Comparison of ENCODE assay signal across 9 mouse cellular contexts in the genomic region with DNA sequence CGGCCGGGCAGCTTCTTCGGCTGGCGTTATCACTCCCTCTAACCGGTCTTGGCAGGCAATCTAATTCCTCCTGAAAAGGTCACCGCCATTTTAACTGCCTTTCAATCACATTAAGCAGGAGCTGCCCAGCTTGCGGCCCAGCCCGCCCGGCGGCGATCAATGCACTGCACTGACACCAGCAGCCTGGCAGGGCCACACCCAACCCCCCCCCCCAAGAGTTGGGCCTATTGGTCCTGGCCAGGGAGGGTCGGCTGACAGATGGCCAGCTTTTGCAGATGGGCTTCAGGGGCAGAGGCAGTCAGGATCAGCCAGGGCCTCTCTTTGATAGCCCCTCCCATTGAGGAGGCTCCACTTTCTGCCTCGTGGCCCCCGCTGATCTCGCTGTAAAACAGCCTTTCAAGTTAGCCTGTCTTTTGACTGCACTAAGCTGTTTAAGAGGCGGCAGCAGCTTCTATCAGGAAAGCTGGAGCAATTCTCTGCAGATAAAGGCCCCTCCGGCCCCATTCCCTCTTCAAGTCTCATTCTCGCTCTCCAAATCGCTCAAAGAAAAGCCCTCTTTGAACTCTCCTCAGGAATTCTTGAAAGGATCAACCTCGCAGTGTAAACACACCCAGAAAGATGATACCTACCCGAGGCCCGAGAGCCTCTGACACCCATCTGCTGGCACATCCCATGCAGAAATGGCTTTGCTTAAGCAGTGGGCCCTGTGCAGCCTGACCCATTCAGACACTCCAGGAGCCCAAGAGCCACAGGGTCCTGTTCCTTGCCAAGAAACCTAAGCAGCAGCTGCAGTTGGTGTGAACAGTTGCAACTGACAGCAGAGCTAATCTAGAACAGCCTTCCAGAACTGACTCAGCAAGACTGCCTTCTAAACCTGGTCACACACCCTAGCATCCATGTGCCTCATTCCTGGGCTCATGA. TPM values are rescaled to one million over a fixed set of nuclear protein-coding genes. Genes with fewer than 3 reads are reported as not detected.
DNase-seq lines count a peak whose midpoint lies in the region; ATAC-seq and TF ChIP-seq lines count a peak whose summit lies in the region.
"Had no signal": no experiment of that assay in that cellular context is flagged by ENCODE, and none has a peak within 500 bp of the region (broad histone marks: within the 10 kb centered on the region; RNA-seq: fewer than 3 reads in every experiment).

No protein-coding gene starts in this region.

- ATAC-seq in liver, embryonic 13.5 days (ENCODE audit: low read depth), result no peak
- no peak for ATAC-seq in liver, postnatal 0 days
- peak; percentile 78 for ATAC-seq in forebrain, embryonic 11.5 days (replicated peaks; ENCODE audit: low FRiP score)
- ATAC-seq in limb, embryonic 15.5 days (ENCODE audit: insufficient number of reproducible peaks, low FRiP score, low TSS enrichment, low read depth), result no peak
- peak; percentile 33; the same call in 1 of the 2 replicates for ATAC-seq in stomach, postnatal 0 days (ENCODE audit: low FRiP score, low TSS enrichment)
- ATAC-seq in cerebellum, adult (ENCODE audit: insufficient number of reproducible peaks, low FRiP score, low TSS enrichment), result no peak
- no peak for ATAC-seq in activated CD4-positive, CD25-positive, alpha-beta regulatory T cell, adult 4 months

- H3K4me1 ChIP-seq in liver, embryonic 13.5 days (replicated peaks), result peaks cover 38% of the 10 kb centered on the region
- H3K4me1 ChIP-seq in liver, postnatal 0 days (ENCODE audit: insufficient read depth), result peaks cover 8% of the 10 kb centered on the region
- peaks cover 30% of the 10 kb centered on the region for H3K4me1 ChIP-seq in forebrain, embryonic 11.5 days (replicated peaks; ENCODE audit: control insufficient read depth, insufficient read depth, low read length)
- peaks cover 52% of the 10 kb centered on the region for H3K4me1 ChIP-seq in limb, embryonic 15.5 days
- no peaks in the 10 kb centered on the region for H3K4me1 ChIP-seq in stomach, postnatal 0 days (replicated peaks; ENCODE audit: control insufficient read depth, insufficient read depth)

- no peaks in the 10 kb centered on the region for H3K9me3 ChIP-seq in liver, embryonic 13.5 days (replicated peaks)
- no peaks in the 10 kb centered on the region for H3K9me3 ChIP-seq in liver, postnatal 0 days (ENCODE audit: low read length)
- no peaks in the 10 kb centered on the region for H3K9me3 ChIP-seq in forebrain, embryonic 11.5 days (ENCODE audit: control insufficient read depth, low read length)
- no peaks in the 10 kb centered on the region for H3K9me3 ChIP-seq in limb, embryonic 15.5 days
- no peaks in the 10 kb centered on the region for H3K9me3 ChIP-seq in stomach, postnatal 0 days (ENCODE audit: control insufficient read depth, low read length)

- H3K4me2 ChIP-seq in liver, embryonic 13.5 days, result no peak overlapping the region
- H3K4me2 ChIP-seq in liver, postnatal 0 days (ENCODE audit: low read depth, low read length), result no peak overlapping the region
- no peak overlapping the region for H3K4me2 ChIP-seq in forebrain, embryonic 11.5 days (ENCODE audit: low read depth, low read length, severe bottlenecking)
- no peak overlapping the region for H3K4me2 ChIP-seq in limb, embryonic 15.5 days
- no peak overlapping the region for H3K4me2 ChIP-seq in stomach, postnatal 0 days (replicated peaks; ENCODE audit: low read depth)

- peaks cover 94% of the 10 kb centered on the region for H3K36me3 ChIP-seq in liver, embryonic 13.5 days
- peaks cover 47% of the 10 kb centered on the region for H3K36me3 ChIP-seq in liver, postnatal 0 days (replicated peaks; ENCODE audit: insufficient read depth, low read length)
- peaks cover 9% of the 10 kb centered on the region; the same call in 1 of the 2 replicates for H3K36me3 ChIP-seq in forebrain, embryonic 11.5 days (ENCODE audit: control insufficient read depth, insufficient read depth, low read length)
- H3K36me3 ChIP-seq in limb, embryonic 15.5 days, result peaks cover 83% of the 10 kb centered on the region
- H3K36me3 ChIP-seq in stomach, postnatal 0 days (ENCODE audit: control insufficient read depth, insufficient read depth, low read length), result peaks cover 17% of the 10 kb centered on the region; the same call in 1 of the 2 replicates

- 0 out of 2 replicates have a peak overlapping the region, but pooled peaks have one; percentile 7 for H3K9ac ChIP-seq in liver, embryonic 13.5 days
- H3K9ac ChIP-seq in liver, postnatal 0 days (replicated peaks), result no peak overlapping the region
- H3K9ac ChIP-seq in forebrain, embryonic 11.5 days (ENCODE audit: low read length), result peak overlapping the region; percentile 41
- H3K9ac ChIP-seq in limb, embryonic 15.5 days, result no peak overlapping the region
- H3K9ac ChIP-seq in stomach, postnatal 0 days (ENCODE audit: low read length), result 0 out of 2 replicates have a peak overlapping the region, but pooled peaks have one; percentile 14

- no peak for DNase-seq in liver, embryonic 13.5 days
- DNase-seq in liver, postnatal 0 days, result no peak
- peak; percentile 78 for DNase-seq in forebrain, embryonic 11.5 days (ENCODE audit: low spot score)
- DNase-seq in stomach, postnatal 0 days (ENCODE audit: low spot score), result peak; percentile 51
- DNase-seq: thymus, adult 2 months had no signal

- H3K4me3 ChIP-seq in liver, embryonic 13.5 days (replicated peaks), result no peak overlapping the region
- H3K4me3 ChIP-seq in liver, postnatal 0 days (ENCODE audit: low read depth, low read length), result no peak overlapping the region
- no peak overlapping the region for H3K4me3 ChIP-seq in forebrain, embryonic 11.5 days (ENCODE audit: low read depth, low read length)
- H3K4me3 ChIP-seq in limb, embryonic 15.5 days, result no peak overlapping the region
- no peak overlapping the region for H3K4me3 ChIP-seq in stomach, postnatal 0 days (ENCODE audit: low read depth, low read length)

- TF ChIP-seq EP300 in liver, postnatal 0 days (IDR thresholded peaks at IDR 0.05; ENCODE audit: low read depth), result no peak
- TF ChIP-seq EP300 in stomach, postnatal 0 days (optimal IDR thresholded peaks at IDR 0.05), result no peak

- H3K27me3 ChIP-seq in liver, embryonic 13.5 days, result no peaks in the 10 kb centered on the region
- H3K27me3 ChIP-seq in liver, postnatal 0 days (ENCODE audit: insufficient read depth, low read length), result no peaks in the 10 kb centered on the region
- H3K27me3 ChIP-seq in forebrain, embryonic 11.5 days (ENCODE audit: control insufficient read depth, insufficient read depth, low read length), result no peaks in the 10 kb centered on the region; the same call in 1 of the 2 replicates
- no peaks in the 10 kb centered on the region for H3K27me3 ChIP-seq in limb, embryonic 15.5 days
- H3K27me3 ChIP-seq in stomach, postnatal 0 days (ENCODE audit: control insufficient read depth, insufficient read depth, low read length), result no peaks in the 10 kb centered on the region

- H3K27ac ChIP-seq in liver, embryonic 13.5 days, result no peak overlapping the region
- no peak overlapping the region for H3K27ac ChIP-seq in liver, postnatal 0 days (ENCODE audit: low read depth)
- peak overlapping the region; percentile 54 for H3K27ac ChIP-seq in forebrain, embryonic 11.5 days (ENCODE audit: low read depth, low read length)
- H3K27ac ChIP-seq in limb, embryonic 15.5 days, result peak overlapping the region; percentile 33
- no peak overlapping the region for H3K27ac ChIP-seq in stomach, postnatal 0 days (replicated peaks)
- H3K27ac ChIP-seq: macrophage had no signal

- WGBS in liver, embryonic 13.5 days (ENCODE audit: insufficient replicate concordance), result 70% methylated on average over 22 of the region's 22 CpGs
- WGBS in liver, postnatal 0 days (ENCODE audit: insufficient replicate concordance), result 81% methylated on average over 22 of the region's 22 CpGs
- 10% methylated on average over 20 of the region's 22 CpGs for WGBS in forebrain, embryonic 11.5 days
- WGBS in limb, embryonic 15.5 days, result 30% methylated on average over 22 of the region's 22 CpGs
- 38% methylated on average over 22 of the region's 22 CpGs for WGBS in stomach, postnatal 0 days

- no peak for TF ChIP-seq CTCF in liver, postnatal 0 days (IDR thresholded peaks at IDR 0.05; ENCODE audit: low read depth)
- TF ChIP-seq CTCF in stomach, postnatal 0 days (IDR thresholded peaks at IDR 0.05; ENCODE audit: low read depth), result no peak

RNA-seq across cellular contexts. Expression of a gene that starts 31.6 kb away (rescaled TPM):
- not detected in 2 replicates for polyA plus RNA-seq in liver, embryonic 13.5 days (2015; fragmentation: Nextera tagmentation; extraction: Ambion mirVana)
- polyA plus RNA-seq in liver, postnatal 0 days (2015; fragmentation: Nextera tagmentation; extraction: Ambion mirVana), result not detected in 2 replicates
- 0.49 TPM in 1 of 2 replicates, not detected in the other for polyA plus RNA-seq in forebrain, embryonic 11.5 days (2014; fragmentation: Nextera tagmentation; extraction: Ambion mirVana)
- polyA plus RNA-seq in limb, embryonic 15.5 days (2015; fragmentation: Nextera tagmentation; extraction: Ambion mirVana), result 0.51 and 1.1 TPM in 2 replicates
- 0.16 and 0.24 TPM in 2 replicates for polyA plus RNA-seq in stomach, postnatal 0 days (2015; fragmentation: Nextera tagmentation; extraction: Ambion mirVana)
- polyA plus RNA-seq in activated CD4-positive, CD25-positive, alpha-beta regulatory T cell, adult 4 months (2017; shearing (Covaris generic)), result not detected
- polyA plus RNA-seq: macrophage had no signal

RNA-seq across cellular contexts. Expression of a gene that starts 31.8 kb away (rescaled TPM):
- polyA plus RNA-seq in liver, embryonic 13.5 days (2015; fragmentation: Nextera tagmentation; extraction: Ambion mirVana), result 3.5 and 3.6 TPM in 2 replicates
- polyA plus RNA-seq in liver, postnatal 0 days (2015; fragmentation: Nextera tagmentation; extraction: Ambion mirVana), result 48.6 and 57.1 TPM in 2 replicates
- polyA plus RNA-seq in forebrain, embryonic 11.5 days (2014; fragmentation: Nextera tagmentation; extraction: Ambion mirVana), result 6.4 and 9.0 TPM in 2 replicates
- 10.0 and 12.4 TPM in 2 replicates for polyA plus RNA-seq in limb, embryonic 15.5 days (2015; fragmentation: Nextera tagmentation; extraction: Ambion mirVana)
- 12.9 and 16.3 TPM in 2 replicates for polyA plus RNA-seq in stomach, postnatal 0 days (2015; fragmentation: Nextera tagmentation; extraction: Ambion mirVana)
- 1 to 10 TPM in 1 of 2 experiments, not detected in 1; 1.6 TPM for polyA plus RNA-seq in activated CD4-positive, CD25-positive, alpha-beta regulatory T cell, adult 4 months (2017; shearing (Covaris generic))

Comparison
In these comparisons a context has a peak if more than half of its experiments do, and no peak if none do; other contexts are left out.
1. H3K9ac ChIP-seq: peak in liver, embryonic 13.5 days (single experiment), forebrain, embryonic 11.5 days (single experiment) and stomach, postnatal 0 days (single experiment); none in liver, postnatal 0 days (single experiment) and limb, embryonic 15.5 days (single experiment).
2. ATAC-seq: peak in forebrain, embryonic 11.5 days (single experiment) and stomach, postnatal 0 days (single experiment); none in liver, embryonic 13.5 days (single experiment), liver, postnatal 0 days (single experiment), limb, embryonic 15.5 days (single experiment), cerebellum, adult (single experiment) and activated CD4-positive, CD25-positive, alpha-beta regulatory T cell, adult 4 months (single experiment).
3. DNase-seq: peak in forebrain, embryonic 11.5 days (single experiment) and stomach, postnatal 0 days (single experiment); none in liver, embryonic 13.5 days (single experiment) and liver, postnatal 0 days (single experiment).
4. H3K27ac ChIP-seq: peak in forebrain, embryonic 11.5 days (single experiment) and limb, embryonic 15.5 days (single experiment); none in liver, embryonic 13.5 days (single experiment), liver, postnatal 0 days (single experiment) and stomach, postnatal 0 days (single experiment).